Mouse (Mus musculus) lung, postnatal 10 days (tissue): Measurements from ENCODE around the gene Tnfrsf1b.

ENCODE experiments used
- DNase-seq: peaks from one replicate; pipeline ENCODE4 v3.0.0; 2021

Gene Tnfrsf1b

DNA sequence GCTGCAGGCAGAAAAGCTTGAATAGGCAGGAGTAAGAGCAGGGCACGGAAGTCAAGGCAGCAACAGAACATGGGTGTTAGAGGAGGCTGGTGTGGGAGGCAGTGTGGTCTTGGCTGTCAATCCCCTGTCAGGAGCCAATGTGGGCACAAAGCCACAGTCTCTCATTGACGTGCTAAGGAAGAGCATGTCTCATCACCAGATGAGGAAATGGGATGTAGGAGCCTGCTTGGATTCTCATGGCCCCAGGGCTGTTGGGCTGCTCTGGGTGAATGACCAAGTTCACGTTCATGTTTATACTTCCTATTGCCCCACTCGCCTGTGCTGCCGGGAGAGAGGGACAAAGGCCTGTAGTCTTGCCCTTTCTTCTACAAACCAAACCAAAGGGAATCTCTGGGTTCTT lies 28.8 kb downstream of the Tnfrsf1b start:
- peak; percentile 44 for DNase-seq

DNA sequence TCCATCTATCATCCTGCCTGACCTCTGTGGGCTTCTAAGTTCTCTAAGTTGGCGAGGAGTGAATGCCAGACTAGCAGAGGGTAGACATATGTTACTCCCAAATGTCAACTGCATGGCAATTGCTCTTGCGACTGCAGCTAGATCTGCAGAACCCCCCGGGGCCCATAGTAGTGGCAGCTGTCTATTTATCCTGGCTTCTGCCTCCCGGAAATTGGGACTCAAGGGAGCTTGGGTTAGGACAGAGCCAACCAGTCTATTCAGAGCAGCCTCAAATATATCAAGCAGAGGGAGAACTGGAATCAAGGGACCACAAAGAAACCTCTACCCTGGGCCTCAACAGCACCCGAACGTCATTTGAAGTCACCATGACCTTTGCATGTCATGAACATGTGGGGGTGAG lies 29.6 kb downstream of the Tnfrsf1b start:
- no peak for DNase-seq

DNA sequence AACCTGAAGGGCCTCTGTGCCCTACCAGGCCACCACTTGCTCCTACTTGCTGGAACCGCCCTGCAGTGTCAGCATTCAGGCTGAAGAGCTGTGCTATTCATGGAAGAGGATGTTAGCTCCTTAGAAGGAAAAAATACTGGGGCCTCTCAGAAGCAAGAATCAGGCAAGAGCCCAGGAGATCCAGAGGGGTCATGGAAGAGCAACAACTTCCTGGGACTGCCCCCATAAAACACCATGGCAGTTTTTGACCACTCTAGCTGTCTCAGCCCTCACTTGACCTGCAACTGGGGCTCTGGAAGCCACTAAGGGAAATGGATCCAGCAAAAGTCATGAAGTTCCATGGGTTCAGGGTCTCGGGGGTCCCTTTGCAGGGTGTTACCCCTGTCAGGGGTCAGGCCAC lies 31.3 kb downstream of the Tnfrsf1b start:
- no peak for DNase-seq

DNA sequence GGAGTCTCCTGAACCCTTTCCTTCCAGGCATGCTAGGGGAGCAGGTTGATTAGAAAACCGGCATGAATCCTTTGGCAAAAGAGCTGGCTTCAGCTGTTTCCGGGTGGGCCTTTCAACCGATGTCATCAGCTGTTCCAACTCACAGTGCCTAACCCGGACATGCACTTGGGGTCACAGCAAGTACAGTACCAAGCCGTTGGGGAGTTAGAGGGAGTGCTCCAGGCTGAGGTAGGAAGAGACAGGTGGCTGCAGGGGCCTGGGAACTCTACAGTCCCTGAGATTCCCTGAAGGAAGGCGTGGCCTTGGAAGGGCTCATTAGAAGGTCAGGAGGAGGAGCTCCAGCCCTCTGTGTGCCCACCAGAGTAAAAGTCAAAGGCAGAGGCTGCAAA lies 31.9 kb downstream of the Tnfrsf1b start:
- DNase-seq, result no peak

DNA sequence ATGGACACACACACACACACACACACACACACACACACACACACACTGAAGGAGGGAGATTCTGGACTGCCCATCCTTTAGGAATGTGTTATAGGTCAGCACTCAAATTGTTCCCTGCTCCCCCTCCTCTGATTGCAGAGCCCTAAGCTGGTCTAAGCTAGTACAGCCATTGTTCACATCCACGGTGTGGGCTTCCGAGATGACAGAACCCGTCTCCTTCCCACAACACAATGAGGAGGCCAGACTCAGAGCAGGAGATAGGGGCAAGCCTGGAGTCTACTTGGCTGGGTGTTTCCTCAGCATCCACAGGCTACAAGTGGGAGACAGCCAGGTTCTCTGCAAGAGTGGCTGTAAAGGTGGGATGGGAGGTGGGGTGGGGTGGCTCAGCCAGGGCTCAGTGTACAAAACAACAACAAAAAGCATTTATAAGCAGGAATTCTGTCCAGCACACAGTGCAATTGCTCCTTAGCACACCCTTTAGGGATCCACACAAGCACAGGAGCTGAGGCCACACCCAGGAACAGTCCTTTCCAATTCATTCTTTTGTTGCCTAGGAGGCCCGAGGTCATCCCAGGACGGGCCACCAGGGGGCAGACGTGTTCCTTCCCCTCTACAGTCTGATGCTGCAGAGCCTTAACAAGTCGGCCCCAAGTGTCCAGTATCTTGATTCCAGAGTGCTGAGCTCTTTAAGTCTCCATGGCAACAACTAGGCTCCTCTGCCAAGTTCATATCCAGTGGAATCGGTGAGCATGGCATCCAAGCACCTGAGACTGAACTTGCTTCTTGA lies 32.5 kb downstream of the Tnfrsf1b start:
- peak; percentile 96 for DNase-seq

DNA sequence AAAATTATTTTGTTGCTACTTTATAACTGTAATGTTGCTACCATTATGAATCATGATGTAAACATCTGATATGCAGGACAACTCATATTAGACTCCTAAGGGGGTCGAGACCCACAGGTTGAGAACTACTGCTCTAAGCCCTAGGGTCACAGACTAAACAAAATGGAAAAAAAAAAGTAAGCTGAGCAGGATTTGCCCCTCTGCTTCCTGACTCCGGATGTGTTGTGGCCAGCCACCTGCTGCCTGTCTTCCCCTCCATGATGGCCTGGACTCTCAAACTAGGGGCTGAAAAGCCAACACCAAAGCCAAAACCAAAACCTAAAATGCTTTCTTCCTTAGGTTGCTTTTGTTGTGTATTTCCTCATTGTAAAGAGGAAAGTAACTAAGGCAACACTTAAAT lies 35.6 kb downstream of the Tnfrsf1b start:
- no peak for DNase-seq

DNA sequence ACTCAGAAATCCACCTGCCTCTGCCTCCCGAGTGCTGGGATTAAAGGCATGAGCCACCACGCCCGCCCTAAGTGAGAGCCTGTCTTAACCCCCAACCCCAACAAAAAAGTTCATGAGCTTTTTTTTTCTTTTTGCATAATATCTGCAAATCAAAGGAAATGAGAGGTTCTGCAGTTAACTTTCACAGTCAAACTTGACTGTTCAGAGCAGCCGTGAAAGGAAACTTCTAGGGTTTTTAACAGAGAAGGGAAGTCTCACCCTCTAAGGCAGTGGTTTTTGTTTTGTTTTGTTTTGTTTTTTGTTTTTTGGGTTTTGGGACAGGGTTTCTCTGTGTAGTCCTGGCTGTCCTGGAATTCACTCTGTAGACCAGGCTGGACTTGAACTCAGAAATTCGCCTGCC lies 36.1 kb downstream of the Tnfrsf1b start:
- no peak for DNase-seq

DNA sequence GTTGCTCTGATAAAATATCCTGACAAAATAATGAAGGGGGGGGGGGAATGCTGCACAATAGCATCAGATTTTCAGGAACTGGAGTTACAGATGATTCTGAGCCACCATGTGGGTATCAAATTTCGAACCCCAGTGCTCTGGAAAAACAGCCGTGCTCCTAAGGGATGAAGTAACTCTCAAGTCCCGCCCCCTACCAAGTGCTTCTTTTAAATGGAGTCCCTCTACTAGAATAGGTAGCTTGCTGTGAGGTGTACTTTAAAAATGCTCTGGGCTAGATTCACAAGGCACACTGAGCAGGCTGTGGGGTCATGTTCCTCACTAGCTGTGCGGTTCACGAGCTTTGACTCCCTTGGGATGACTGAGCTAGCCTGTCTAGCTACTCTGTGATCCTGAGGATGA lies 37.0 kb downstream of the Tnfrsf1b start:
- DNase-seq, result no peak

DNA sequence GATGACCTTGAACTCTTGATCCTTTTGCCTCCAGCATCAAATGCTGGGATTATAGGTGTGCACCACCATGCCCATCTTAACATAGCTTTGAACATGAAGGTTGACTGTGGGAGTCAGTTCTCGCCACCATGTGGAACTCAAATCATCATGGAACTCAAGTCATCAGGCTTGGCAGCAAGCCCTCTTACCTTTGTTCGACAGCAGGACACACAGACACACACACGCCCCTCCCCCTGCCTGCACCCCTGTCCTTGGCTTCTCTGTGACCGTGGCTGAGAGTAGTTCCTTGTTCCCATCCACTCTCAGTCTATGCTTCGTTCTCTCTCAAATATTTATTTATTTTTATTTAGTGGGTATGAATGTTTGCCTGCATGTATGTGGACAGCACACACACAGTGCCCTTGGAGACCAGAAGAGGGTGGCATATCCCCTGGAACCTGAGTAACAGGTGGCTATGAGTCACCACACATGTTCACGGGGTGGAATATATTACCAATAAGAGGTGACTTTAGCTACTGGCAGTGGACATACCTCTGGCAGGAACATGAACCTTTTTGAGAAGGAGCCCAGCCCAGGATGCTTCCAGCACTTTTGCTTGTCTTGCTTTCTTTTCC lies 37.5 kb downstream of the Tnfrsf1b start:
- DNase-seq, result no peak

DNA sequence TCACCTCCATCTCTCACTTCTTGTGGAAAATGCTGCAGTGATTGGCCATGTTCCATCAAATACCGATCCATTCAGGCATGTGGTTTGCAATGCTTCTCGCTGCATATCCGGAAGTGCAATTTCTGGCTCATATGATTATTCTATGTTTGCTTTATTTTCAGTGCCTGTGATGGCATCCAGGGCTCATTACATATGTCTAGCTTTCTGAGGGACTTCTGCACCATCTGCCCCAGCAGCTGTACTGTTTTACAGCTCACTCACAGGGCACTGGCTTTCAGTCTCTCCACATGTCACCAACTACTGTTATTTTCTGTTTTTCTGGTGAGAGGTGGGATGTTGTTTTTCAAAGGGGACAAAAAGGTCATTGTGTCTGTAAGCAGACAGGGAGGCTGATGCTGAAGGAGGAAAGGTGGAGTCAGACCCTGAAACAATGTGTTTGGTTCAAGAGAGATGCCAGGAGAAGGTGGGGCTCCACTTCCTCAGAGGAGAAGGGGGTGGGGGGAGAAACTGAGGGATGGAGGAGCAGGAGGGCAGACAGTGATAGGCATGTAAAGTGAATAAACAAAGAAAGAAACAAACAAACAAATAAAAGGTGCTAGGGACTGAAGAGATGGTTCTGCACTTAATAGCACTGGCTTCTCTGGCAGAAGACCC lies 38.8 kb downstream of the Tnfrsf1b start:
- no peak for DNase-seq

DNA sequence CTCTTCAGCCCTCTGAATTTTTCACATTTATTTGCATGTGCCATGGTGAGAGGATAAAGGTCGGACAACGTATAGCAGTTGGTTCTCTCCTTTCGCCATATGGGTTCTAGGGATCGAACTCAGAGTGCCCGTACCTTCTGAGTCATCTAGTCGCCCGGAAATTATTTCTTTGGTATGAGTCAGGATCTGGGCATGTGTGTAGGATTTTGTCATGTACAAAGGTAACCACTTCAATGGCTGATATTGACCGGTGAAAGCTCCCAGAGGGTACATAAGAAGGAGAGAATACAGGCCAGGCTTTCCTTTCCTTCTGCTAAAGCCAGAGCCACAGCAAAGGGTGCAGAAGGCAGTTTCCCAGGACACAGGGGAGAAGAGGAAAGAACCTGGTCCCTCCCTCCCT lies 41.9 kb downstream of the Tnfrsf1b start:
- DNase-seq, result no peak

DNA sequence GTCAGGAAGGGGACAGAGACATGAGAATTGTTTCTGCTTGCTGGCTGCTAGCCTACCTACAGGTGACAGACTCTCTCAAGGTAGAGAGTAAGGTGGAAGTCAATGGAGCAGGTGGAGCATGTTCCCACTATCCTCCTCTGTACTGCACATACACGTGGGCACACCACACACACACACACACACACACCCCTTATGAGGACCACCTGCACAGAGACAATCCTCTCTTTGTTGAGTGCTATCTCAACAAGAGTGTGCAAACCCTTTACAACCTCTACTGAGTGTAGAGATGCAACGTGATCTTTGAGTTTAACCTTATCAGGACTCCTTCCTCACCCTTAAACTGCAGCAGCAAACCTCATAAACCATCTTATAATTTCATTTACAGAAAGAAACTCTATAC lies 43.4 kb downstream of the Tnfrsf1b start:
- no peak for DNase-seq

DNA sequence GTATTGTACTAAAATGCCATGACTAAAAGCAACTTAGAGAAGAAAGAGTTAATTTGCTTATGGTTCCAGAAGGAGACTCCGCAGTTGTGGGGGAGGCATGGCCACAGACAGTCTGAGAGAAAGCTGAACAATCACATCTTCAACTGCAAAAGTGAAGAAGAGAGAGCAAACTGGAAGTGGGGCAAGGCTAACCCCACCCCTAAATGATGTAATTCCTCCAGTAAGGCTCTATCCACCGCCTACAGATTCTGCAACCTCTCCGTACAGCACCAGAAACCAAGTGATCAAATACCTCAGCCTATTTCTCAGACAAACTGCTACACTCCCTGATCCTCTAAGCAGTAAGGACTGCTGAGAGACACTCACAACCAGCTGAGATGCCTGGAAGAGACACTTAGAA lies 45.2 kb downstream of the Tnfrsf1b start:
- no peak for DNase-seq

DNA sequence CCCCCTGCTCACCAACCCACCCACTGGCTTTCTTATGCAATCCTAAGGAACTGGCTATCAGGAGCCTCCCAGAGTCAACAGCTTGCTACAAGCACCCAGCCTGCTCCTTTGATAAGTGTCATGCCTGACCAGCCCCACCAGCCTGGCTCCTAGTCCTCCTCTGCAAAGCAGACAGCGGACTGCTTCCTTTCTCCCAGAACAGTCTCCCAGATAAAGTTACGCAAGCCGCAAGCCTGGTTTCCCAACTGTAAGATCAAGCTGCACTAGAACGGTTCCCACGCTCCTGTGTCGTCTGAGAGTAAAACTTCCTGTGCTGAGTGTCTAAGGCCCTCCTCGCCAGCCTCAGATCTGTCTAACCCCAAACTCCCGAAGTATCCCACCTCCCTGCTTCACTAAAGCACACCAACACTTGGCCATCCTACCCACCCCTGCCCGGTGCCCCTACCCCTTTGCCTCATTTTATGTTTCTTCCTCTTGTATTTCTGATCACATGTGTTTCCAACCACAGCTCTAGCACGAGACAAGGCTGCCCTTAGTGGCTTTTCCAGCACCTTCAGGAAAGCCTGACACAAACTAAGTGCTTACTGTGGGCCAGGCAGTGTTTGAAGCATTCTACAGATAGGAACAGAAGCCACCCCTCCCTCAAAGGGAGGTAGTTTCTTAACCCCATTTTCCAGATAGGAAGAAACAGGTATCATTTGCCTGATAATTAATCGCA lies 46.5 kb downstream of the Tnfrsf1b start:
- DNase-seq, result peak; percentile 70

DNA sequence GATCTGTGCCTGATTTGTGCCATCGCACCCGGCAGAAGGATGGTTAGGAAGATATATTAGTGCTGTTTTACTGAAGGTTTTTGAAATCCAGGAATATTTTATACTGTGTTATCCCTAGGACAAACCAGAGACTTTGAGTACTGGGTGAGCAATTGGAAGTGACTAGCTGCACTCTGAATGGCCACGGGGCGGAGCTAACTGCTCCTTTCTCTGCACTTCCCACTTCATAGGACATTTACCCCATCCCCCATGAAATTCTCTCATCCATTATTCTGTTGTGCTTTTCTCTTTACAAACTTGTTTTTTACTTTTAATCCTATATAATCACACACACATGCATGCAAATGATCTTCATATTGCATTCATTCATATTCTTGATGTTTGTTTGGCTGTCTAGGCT lies 50.1 kb downstream of the Tnfrsf1b start:
- no peak for DNase-seq

DNA sequence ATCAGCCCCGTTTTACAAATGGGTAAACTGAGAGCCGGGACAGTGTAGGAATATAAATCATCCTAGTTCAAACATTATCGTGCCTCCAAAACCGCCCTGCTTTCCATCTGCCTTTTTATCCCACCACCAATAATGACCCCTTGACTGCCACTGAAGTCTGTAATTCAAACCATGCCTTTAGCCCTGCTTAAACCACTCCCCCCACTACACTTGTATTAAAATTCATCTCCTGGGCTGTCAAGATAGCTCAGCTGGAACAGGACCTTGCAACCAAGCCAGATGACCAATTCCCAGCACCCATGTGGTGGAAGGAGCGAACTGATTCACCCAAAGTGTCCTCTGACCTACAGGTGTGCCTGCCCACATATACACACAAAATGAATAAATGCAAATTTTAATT lies 51.5 kb downstream of the Tnfrsf1b start:
- no peak for DNase-seq

DNA sequence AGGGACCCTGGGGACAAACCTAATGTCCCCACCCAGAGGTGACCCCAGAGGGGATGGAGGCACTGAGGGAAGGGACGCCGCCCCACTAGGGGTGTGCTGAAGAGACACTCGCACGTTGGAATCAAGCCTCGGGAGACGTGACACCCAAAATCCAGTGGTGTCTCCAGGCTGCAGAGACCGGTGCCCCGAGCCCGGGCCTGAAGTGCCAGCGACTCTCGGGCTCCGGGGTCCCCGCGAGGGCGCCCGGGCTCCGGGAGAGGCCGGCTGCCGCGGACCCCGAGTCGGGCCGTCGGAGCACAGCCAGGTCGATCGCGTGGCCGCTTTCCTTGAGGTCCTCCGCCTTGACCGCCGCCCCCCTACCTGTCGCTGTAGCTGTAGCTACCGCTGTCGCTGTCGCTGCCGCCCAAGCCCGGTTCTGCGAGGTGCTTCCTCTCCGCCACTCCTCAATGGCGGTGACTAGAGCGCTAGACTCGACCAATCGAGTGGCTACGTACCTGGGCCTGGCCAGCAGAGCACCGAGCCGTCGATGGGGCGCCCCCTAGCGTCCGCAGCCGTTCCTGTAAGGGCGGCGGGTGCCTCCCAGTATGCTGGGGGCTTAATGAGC lies 52.0 kb downstream of the Tnfrsf1b start, which contains the start of gene Vps13d:
Gene Vps13d, minus strand, starts transcription at position 447 of the 604 bp plus-strand sequence.
- DNase-seq, result peak; percentile 94

DNA sequence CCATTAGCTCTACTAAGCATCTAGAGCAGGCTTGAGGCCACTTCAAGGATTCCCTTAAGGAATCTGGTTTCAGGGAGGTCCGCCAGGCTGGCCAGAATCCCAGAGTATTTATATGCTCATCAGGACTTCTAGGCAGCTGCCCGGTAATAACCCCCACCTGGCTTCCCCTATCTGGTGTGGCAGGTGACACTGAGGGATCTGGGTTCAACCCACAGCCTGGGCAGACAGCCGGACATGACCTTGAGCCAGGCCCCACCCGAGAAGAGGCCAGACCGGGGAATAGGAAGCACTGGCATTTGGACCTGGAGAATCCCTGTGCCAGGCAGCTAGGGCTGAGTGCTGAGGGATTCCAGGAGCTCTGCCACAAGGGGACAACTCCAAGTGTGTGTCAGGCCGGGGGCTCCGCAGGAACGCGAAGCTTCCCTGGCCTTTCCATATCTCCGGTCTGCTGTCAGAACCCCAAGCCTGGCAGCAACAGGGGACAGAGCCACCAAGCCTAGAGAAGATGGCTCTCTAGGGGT lies 52.6 kb downstream of the Tnfrsf1b start:
- DNase-seq, result peak; percentile 51

DNA sequence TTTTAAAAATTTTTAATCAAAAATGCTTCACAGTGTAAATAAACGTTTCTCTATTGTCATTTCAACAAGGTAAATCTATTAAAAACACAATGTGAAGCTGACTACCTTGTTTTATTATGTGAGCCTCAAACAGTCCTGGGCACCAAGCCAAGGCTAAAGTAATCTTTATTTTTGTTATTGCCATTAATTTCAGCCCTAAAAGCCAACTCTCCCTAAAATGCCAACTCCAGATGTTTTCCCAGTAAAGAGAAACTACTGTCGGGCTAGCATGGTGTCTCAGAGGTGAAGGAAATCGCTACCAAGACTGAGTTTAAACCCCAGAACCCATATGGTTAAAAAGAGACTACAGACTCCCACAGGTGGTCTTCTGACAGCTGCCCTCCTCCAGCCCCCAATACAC lies 53.3 kb downstream of the Tnfrsf1b start:
- DNase-seq, result no peak

DNA sequence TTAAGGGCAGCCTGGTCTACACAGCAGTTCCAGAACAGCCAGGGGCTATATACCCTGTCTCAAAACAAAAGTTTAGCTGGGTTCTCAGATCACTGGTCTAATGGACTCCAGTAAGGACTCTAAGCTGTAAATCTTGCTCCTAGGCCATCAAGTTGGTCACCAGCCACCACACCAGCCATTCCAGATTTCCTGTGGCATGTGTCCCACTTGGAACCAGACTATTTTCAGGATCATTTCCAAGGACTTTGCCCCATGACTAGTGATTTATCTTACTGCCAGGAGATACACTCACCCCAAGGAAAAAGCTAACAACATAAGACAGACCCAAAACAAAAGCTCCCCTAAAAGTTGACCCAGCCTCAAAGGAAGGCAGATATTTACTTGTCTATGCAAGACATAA lies 54.0 kb downstream of the Tnfrsf1b start:
- no peak for DNase-seq

DNA sequence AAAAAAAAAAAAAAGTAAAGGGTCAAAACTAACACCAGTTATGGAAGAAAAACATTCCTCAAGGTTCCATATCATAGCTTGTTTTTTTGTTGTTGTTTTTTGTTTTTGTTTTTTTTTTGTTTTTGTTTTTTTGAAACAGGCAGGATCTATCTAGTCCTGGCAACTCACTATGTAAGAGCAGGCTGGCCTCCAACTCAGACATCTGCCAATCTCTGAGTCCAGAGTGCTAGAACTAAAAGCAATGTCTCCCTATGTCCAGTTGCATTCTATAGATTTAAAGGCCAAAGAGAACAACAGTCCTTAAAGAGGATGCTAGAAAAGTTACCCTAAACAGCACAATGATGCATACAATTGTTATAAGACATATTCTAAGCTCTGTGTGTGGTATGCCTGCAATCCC lies 58.1 kb downstream of the Tnfrsf1b start:
- DNase-seq, result no peak

DNA sequence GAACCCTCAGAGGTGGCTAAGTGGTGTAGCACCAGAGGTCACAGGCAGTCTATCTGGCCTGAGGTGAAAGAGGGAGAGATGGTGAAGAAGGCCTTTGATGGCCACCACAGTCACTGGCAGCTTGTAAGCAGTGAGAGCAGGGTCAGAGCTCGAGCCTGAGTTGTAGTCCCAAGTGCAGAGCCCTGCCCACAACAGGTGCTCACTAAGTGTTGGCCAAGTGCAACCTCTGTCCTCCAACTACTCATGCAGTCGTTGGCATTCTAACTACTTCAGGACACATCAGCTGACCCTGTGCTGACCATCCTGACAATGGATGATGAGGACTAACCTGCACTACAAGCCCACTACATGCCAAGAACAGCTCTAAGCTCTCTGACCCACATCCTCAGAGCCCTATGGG lies 59.1 kb downstream of the Tnfrsf1b start:
- no peak for DNase-seq
